Mouse (Mus musculus) cerebral cortex, adult 2 months (tissue): ENCODE data around the gene Vps13d.

ENCODE experiments used
- WGBS: fragments of 180-500 bp; shearing (Covaris S2); methylation state at CpG from one replicate; pipeline ENCODE4 v1.1.7; 2018; 5-methylcytosine and 5-hydroxymethylcytosine counted together

The Vps13d gene

GRCm38 (mm10) chr4:145194559-145195162, at the start of gene Vps13d:
Gene Vps13d, minus strand, starts transcription at chr4:145195005.
- WGBS = under 1% methylated on average over 53 of the region's 53 CpGs

DNA sequence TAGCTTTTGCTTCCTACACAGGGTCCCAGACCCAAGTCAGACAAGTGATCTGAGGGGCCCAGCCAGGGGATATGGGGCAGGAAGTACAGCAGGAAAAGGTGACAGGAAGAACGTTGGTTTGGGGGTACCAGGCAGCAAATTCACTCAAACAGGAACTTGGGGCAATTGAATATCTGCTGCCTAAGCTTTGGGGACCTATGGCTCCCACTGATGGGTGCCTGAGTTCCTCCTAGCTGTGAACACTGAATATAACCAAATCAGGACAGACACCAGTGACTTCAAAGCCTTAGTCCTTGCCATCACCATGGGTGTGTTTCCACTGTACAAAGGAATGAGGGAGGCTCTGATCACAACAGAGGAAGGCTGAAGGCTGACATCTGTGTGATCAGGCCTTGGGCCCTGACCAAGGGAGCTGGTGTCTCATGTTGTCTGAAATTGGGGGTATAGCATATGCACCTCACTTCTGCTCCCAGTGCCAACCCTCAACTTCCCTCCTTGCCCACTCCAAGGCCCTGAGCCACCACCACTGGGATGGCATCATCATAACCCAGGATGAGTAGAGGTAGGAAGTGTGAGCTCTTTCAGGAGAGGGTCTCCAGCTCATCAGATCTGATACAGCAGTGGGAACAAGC, 48.0 kb upstream of the Vps13d start:
- WGBS = 70% methylated on average over 1 of the region's 1 CpGs

DNA sequence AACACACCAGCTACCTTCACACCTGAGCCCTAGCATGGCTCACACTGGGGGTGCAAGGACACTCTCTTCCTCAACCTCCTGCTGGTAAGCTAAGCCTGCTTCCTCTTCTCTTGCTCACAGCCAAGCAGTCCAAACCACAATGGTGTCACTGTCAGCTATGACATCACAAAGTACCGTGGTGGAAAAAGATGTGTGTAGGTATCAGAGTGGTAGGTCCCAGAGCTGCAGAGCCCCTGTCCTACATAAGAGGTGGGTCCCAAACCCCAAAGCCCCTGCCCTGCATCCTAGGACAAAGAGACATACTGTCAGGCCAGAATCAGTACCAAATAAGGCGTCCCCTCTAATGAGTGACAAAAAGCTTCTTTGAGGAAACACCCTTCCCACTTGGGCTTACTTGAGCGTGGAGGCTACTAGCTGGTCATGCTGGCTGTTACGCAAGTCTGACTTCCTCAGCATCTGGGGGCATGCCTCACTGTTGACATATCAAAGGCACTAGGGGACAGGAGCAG, 46.0 kb upstream of the Vps13d start:
- 74% methylated on average over 4 of the region's 4 CpGs for WGBS

DNA sequence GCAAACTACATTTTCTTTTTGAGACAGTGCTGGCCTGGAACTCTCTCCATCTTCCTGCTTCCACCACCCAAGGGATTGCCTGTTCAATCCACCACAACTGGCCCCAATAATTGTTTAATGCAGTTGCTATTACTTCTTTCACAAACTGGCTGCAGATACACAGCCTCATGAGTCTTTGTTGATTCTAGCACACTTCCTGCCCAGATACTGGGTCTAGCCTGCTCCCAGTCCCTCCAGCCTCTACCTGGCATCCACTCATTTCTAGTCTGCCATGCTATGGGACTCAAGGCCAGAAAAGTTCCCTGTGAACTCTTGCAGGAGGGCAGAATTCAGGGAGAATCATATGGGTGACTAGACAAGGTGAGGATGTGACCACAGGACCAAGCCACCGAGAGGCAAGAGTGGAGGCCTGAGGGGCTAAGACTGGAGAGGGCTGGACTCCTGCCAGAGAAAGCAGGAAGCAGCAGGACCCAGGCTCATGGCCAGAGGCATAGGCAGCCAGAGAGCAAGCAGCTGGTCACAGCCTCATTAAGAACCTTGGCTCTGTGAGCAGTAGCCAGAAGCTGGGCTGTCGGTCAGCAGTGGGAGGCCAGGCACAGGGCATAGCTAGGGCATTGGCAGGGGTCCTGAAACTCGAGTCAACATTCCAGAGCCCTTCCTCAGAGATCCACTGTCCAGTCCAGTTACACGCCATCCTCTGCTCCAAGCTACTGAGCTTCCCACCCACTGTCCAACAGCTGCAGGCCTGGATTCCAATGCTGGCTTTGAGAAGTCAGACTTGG, 44.4 kb upstream of the Vps13d start:
- 47% methylated on average over 4 of the region's 4 CpGs for WGBS

DNA sequence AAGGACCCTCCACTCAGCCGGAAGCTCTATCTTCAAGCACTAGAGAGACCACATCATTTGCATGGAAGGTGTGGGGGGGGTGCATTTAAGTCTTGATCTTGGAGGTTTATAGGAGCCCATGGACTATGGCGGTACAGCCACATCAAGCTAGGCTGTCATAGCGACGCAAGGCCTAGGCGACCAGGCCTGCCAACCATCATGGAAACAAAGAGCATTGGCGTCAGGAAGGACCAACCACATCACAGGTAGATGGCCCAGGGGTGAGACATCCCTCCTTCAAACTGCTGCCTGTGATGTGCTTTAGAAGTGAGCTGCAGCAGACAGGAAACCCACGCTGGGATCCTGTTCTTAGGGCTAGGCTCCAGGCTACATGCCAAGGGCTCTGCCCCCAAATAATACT, 41.2 kb upstream of the Vps13d start:
- 80% methylated on average over 7 of the region's 7 CpGs for WGBS

GRCm38 (mm10) chr4:145233487-145234228, 38.9 kb upstream of the Vps13d start:
- WGBS = 55% methylated on average over 3 of the region's 3 CpGs

- 90% methylated on average over 5 of the region's 5 CpGs for WGBS
These were observed 36.9 kb upstream of the Vps13d start for GRCm38 (mm10) chr4:145231732-145232131.

DNA sequence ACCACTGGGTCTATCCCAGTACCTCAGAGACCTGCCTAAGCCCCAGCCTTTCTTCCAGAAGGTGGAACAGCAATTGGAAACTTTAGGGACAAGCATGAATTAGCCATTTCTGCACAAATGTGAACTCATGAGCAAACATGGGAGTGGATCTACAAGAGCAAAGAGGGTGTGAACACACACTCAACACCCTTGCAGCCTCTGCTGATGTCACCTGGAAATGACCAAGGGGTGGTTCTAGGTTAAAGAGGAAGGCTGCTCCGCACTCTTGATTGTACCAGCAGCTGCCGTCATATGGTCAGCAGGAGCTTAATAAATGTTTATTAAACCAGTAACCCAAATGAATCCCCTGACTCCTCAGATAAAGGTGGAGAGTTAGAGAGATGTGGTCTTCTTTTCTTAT, 35.8 kb upstream of the Vps13d start:
- WGBS = 81% methylated on average over 2 of the region's 2 CpGs

GRCm38 (mm10) chr4:145229524-145230163, 34.8 kb upstream of the Vps13d start:
- WGBS = 80% methylated on average over 5 of the region's 5 CpGs

- WGBS = 81% methylated on average over 6 of the region's 6 CpGs
These were observed 34.2 kb upstream of the Vps13d start for GRCm38 (mm10) chr4:145229051-145229450.

DNA sequence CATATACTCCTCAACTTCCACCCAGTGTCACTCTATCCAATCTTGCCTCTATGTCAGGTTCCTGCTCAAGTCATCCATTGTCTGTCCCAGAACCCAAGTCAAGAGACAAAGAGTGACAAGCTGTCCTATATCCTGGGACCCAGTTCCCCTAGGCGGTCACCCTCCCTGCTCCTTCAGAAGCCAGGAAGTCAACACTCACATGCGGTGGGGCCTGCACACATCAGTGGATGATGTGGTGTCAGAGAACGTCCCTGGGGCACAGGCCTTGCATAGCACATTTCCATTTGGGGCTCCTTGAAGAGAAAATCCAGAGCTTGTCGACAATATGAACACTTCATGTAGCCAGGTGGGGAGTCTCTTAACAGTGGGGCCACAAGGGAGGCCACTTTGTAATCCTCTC, 29.8 kb upstream of the Vps13d start:
- 93% methylated on average over 4 of the region's 4 CpGs for WGBS

- WGBS = 58% methylated on average over 8 of the region's 8 CpGs
These were observed 27.3 kb upstream of the Vps13d start for GRCm38 (mm10) chr4:145222064-145222463.

DNA sequence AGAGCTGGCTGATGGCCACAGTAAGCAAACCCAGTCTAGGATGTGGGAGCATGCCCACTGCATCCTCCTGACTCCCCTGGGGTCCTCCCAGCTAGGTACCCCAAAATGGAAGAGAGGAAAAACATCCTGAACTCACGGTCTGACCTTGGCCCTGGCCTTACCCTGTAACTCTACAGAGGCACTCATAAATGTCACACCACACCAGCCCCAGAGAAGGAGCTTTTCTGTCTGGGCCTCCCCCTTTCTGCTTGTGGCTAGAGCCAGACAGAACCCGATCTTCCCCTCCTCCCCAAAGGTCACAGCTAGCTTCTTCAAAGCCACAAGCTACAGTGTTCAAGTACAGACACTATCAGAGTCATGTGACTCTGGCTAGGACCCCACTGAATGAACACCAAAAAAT, 26.6 kb upstream of the Vps13d start:
- WGBS = 68% methylated on average over 2 of the region's 2 CpGs

- 79% methylated on average over 1 of the region's 1 CpGs for WGBS
These were observed 25.2 kb upstream of the Vps13d start for GRCm38 (mm10) chr4:145220001-145220400.

DNA sequence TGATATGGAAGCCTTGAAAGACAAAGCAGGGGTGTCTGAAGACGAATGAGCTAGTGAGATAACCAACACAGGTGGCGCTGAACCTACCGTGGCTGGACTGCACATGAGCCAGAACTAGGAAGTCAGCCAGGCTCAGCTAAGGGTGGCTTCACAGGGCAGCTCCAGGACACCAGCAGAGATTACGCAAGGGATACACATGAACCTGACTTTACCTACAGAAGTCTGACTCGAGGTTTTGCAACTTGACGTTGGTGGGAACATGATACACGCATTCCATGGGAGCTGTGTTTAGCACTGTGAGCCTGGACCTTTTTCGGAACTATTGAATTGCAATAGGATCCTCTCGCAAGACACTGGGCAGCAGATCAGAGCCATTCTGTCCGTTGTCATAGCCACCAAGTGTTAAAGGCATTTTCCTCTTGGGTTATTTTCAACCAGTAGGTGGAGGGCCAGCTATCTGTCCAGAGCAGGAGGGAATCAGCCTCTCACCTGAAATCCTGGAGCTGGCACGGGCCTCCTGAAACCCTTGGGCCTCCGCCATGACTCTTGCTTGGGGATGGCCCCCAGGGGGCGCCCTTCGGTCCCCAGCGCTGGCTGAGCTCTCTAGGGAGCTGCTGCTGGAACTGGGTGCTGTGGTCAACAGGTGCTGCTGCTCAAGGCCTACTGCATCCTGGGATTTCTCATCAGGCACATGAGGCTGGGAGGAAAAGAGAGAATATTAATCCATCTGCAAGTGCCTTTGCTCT, 24.6 kb upstream of the Vps13d start:
- 62% methylated on average over 15 of the region's 15 CpGs for WGBS

GRCm38 (mm10) chr4:145217837-145218236, 23.0 kb upstream of the Vps13d start:
- 72% methylated on average over 5 of the region's 5 CpGs for WGBS

GRCm38 (mm10) chr4:145217046-145217445, 22.2 kb upstream of the Vps13d start:
- 79% methylated on average over 6 of the region's 6 CpGs for WGBS

- 89% methylated on average over 2 of the region's 2 CpGs for WGBS
These were observed 20.6 kb upstream of the Vps13d start for GRCm38 (mm10) chr4:145215396-145215795.

GRCm38 (mm10) chr4:145214786-145215174, 20.0 kb upstream of the Vps13d start:
- WGBS = 47% methylated on average over 6 of the region's 6 CpGs

DNA sequence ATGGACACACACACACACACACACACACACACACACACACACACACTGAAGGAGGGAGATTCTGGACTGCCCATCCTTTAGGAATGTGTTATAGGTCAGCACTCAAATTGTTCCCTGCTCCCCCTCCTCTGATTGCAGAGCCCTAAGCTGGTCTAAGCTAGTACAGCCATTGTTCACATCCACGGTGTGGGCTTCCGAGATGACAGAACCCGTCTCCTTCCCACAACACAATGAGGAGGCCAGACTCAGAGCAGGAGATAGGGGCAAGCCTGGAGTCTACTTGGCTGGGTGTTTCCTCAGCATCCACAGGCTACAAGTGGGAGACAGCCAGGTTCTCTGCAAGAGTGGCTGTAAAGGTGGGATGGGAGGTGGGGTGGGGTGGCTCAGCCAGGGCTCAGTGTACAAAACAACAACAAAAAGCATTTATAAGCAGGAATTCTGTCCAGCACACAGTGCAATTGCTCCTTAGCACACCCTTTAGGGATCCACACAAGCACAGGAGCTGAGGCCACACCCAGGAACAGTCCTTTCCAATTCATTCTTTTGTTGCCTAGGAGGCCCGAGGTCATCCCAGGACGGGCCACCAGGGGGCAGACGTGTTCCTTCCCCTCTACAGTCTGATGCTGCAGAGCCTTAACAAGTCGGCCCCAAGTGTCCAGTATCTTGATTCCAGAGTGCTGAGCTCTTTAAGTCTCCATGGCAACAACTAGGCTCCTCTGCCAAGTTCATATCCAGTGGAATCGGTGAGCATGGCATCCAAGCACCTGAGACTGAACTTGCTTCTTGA, 19.4 kb upstream of the Vps13d start:
- 26% methylated on average over 8 of the region's 8 CpGs for WGBS
